Mouse (Mus musculus) embryonic facial prominence, embryonic 11.5 days (tissue): Measurements from ENCODE around the gene Prl2c5. TPM values are rescaled to one million over a fixed set of nuclear protein-coding genes. Genes with fewer than 3 reads are reported as not detected.
"Not testable (repeated sequence)": the region's sequence is repeated elsewhere in the genome, so short reads cannot be mapped to it uniquely, and the experiment has no call there.

ENCODE experiments used
- ATAC-seq: fragments of 200-750 bp; cut with Nextera tagmentation; replicated peaks from 2 replicates; pipeline ENCODE4 v1.8.0; 2017; ENCODE audit warnings: low read depth; ENCODE audit not compliant: insufficient number of reproducible peaks, low FRiP score, low TSS enrichment
- DNase-seq: peaks from one replicate; pipeline ENCODE4 v3.0.0-alpha.2; 2015; ENCODE audit warnings: low spot score
- H3K27ac ChIP-seq: fragments of 300-500 bp; sonication (generic); replicated peaks from 2 replicates; pipeline ENCODE4 v1.5.1; 2014; ENCODE audit warnings: mild to moderate bottlenecking, low read depth, low read length, control low read depth
- H3K27me3 ChIP-seq: fragments of 300-500 bp; sonication (generic); 2 replicates; pipeline ENCODE4 v1.6.1; 2014; ENCODE audit warnings: mild to moderate bottlenecking, low read length, moderate library complexity, mixed read lengths; ENCODE audit not compliant: control insufficient read depth, insufficient read depth
- H3K36me3 ChIP-seq: fragments of 300-500 bp; sonication (generic); replicated peaks from 2 replicates; pipeline ENCODE4 v1.6.1; 2014; ENCODE audit warnings: low read depth, mild to moderate bottlenecking, low read length, moderate library complexity, mixed read lengths; ENCODE audit not compliant: control insufficient read depth, insufficient read depth
- H3K4me1 ChIP-seq: fragments of 300-500 bp; sonication (generic); 2 replicates; pipeline ENCODE4 v1.6.1; 2014; ENCODE audit warnings: low read length, mixed read lengths; ENCODE audit not compliant: control insufficient read depth, insufficient read depth
- H3K4me2 ChIP-seq: fragments of 300-500 bp; sonication (generic); 2 replicates; pipeline ENCODE4 v1.6.1; 2014; ENCODE audit warnings: low read depth, mild to moderate bottlenecking, control low read depth, low read length, moderate library complexity
- H3K4me3 ChIP-seq: fragments of 300-500 bp; sonication (generic); 2 replicates; pipeline ENCODE4 v1.5.1; 2014; ENCODE audit warnings: low read depth, low read length, control low read depth
- H3K9ac ChIP-seq: fragments of 300-500 bp; sonication (generic); replicated peaks from 2 replicates; pipeline ENCODE4 v1.6.1; 2014; ENCODE audit warnings: mild to moderate bottlenecking, control low read depth, low read length
- H3K9me3 ChIP-seq: fragments of 300-500 bp; sonication (generic); replicated peaks from 2 replicates; pipeline ENCODE4 v1.6.1; 2016; ENCODE audit warnings: mild to moderate bottlenecking, low read length, inconsistent platforms, mixed read lengths; ENCODE audit not compliant: control insufficient read depth
- WGBS: fragments of 180-500 bp; shearing (Covaris S2); extraction: QIAGEN DNeasy Blood & Tissue Kit; methylation state at CpG from one replicate; pipeline ENCODE4 v1.1.7; 2014; 5-methylcytosine and 5-hydroxymethylcytosine counted together
- polyA plus RNA-seq: library from polyadenylated mRNA; unstranded; fragments of >200 nt; fragmentation: Nextera tagmentation; extraction: Ambion mirVana; gene quantifications from 2 replicates; pipeline ENCODE4 v1.2.1, GENCODE M21; 2014

The Prl2c5 gene
- polyA plus RNA-seq, 1 experiment from 2014 or later: not detected

- H3K4me3 ChIP-seq, H3K27me3 ChIP-seq, ATAC-seq, H3K9me3 ChIP-seq, H3K4me2 ChIP-seq, H3K36me3 ChIP-seq, H3K4me1 ChIP-seq, H3K9ac ChIP-seq, H3K27ac ChIP-seq: not testable (repeated sequence)
- WGBS: 0% methylated on average over 1 of the region's 1 CpGs
- peak; percentile 32 for DNase-seq
Observed at GRCm38 (mm10) chr13:13237456-13237855, 54.9 kb downstream of the Prl2c5 start.

Other genes with a start within 250 kb of the Prl2c5 start
- not detected in 2 replicates for gene Prl2c2, start 177.3 kb upstream of the Prl2c5 start, polyA plus RNA-seq
- gene Gpr137b, start 211.3 kb downstream of the Prl2c5 start, polyA plus RNA-seq: 18.5 and 21.5 TPM in 2 replicates